1 mouse cellular context compared by ENCODE assay signal in genomic region chr1:75253029-75253428, GRCm38 (mm10).
TF ChIP-seq lines count a peak whose summit lies in the region.

No protein-coding gene starts in this region.

TF ChIP-seq in ES-E14, 5 proteins besides CTCF, POLR2A, EP300 and RAD21:
- TF ChIP-seq CHD2 (IDR thresholded peaks at IDR 0.05; ENCODE audit: low read depth, low read length) (no peak), MAFK (IDR thresholded peaks at IDR 0.05; ENCODE audit: insufficient read depth, low read depth, low read length) (no peak), ZC3H11A (IDR thresholded peaks at IDR 0.05; ENCODE audit: borderline replicate concordance, low read depth, low read length) (no peak), HCFC1 (IDR thresholded peaks at IDR 0.05; ENCODE audit: borderline replicate concordance, insufficient read depth, low read length) (no peak), ZNF384 (IDR thresholded peaks at IDR 0.05; ENCODE audit: low read depth, low read length) (no peak)
